Mouse (Mus musculus): Measurements from ENCODE around the gene Col5a3.

- TF ChIP-seq CTCF (IDR thresholded peaks at IDR 0.05; ENCODE audit: low read depth) (0 out of 2 replicates have a peak, but pooled peaks have one; percentile 23), EP300 (IDR thresholded peaks at IDR 0.05; ENCODE audit: low read depth) (no peak)
Observed at GRCm38 (mm10) chr9:20850179-20850578, 35.3 kb upstream of the Col5a3 start.

All from liver, embryonic 14.5 days (tissue).